Mouse (Mus musculus): Measurements from ENCODE around the gene Pm20d2. TPM values are rescaled to one million over a fixed set of nuclear protein-coding genes. Genes with fewer than 3 reads are reported as not detected.

The Pm20d2 gene
- polyA plus RNA-seq (2012; fragmentation: generic; extraction: Trizol), result under 1 TPM; 0.07 to 0.20 TPM

DNA sequence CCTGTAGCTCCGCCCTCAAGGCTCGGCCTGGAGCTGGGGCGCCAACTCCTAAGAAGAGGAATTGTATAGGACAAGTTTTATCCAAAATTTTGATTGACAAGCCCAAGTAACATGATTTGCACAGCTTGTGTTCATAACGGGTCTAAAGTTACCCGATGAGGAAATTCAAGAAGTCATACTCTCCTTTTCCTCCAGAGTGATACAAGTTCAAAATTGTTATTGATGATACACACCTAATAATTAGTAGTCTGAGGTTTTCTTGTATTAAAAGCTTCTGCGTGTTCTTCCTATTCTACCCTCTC lies at the start of gene Pm20d2:
Gene Pm20d2 (minus strand): TSS at position 3 of the 302 bp plus-strand sequence.

DNA sequence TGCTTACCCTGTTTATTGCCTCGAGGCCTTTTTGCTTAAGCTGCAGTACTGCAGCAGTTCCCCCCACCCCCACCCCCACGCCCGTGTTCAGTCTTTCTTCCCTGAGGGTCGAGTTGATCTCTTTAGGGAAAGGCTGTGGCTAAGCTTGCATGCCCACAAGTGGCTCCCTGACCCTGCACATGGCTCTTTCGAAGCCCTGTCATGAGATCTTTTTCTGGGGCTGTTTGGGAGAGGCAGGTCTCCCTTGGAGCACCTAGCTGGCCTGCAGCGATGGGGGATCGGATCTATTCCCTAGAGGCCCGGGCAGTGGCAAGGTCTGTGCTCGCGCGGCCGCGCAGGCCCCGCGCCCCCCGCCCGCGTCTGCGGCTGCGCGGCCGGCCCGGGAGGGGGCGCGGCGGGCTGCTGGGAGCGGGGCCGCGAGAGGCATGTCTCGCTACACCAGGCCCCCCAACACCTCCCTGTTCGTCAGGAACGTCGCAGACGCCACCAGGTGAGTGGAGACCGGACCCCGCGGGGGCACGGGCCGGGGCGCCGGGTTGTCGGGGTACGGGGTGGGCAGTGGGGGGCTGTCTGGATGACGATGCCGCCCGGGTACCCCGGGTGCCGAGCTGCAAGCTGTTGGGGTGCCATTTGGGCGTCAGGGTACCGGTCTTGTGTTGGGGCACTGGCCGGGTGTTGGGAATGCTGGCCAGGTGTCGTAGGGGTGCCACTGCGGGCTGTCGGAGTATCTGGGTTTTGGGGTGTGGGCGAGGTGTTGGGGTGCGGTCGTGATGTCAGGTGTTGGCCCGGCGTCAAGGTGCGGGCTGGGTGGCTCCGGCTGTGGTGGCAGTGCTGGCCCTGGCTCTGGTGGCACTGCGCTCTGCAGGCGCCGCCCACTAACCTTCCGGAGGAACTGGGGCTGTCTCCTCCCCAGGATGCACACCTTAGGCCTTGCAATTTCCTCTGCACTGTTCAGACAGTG lies 19.6 kb upstream of the Pm20d2 start, which contains the start of gene Srsf12:
Gene Srsf12 (plus strand): TSS at position 111 of the 961 bp plus-strand sequence.

GRCm38 (mm10) chr4:33132221-33132620 lies 57.3 kb downstream of the Pm20d2 start, which contains the start of gene Gabrr1:
TSS of gene Gabrr1 (plus strand) at chr4:33132521.

Other genes with a start within 250 kb of the Pm20d2 start
- 1 to 10 TPM in 1 of 2 experiments, under 1 TPM in 1; 0.14 to 1.3 TPM for gene Ankrd6, start 238.9 kb downstream of the Pm20d2 start, polyA plus RNA-seq (2012; fragmentation: generic; extraction: Trizol)
- gene Rragd, start 206.7 kb downstream of the Pm20d2 start, polyA plus RNA-seq (2012; fragmentation: generic; extraction: Trizol), result under 1 TPM; 0.18 to 0.27 TPM
- gene Ube2j1, start 158.3 kb downstream of the Pm20d2 start, polyA plus RNA-seq (2012; fragmentation: generic; extraction: Trizol), result 10 to 100 TPM; 25.5 to 29.1 TPM
- gene Gabrr2, start 126.7 kb downstream of the Pm20d2 start, polyA plus RNA-seq (2012; fragmentation: generic; extraction: Trizol), result under 1 TPM; 0.05 to 0.20 TPM
- not detected for gene Gabrr1, start 57.2 kb downstream of the Pm20d2 start, polyA plus RNA-seq (2012; fragmentation: generic; extraction: Trizol)
- gene Srsf12, start 19.3 kb upstream of the Pm20d2 start, polyA plus RNA-seq (2012; fragmentation: generic; extraction: Trizol), result not detected
- 100 to 1,000 TPM in 1 of 2 experiments, 10 to 100 TPM in 1; 12.8 to 114 TPM for gene Pnrc1, start 100.4 kb upstream of the Pm20d2 start, polyA plus RNA-seq (2012; fragmentation: generic; extraction: Trizol)
- gene Rngtt, start 120.6 kb upstream of the Pm20d2 start, polyA plus RNA-seq (2012; fragmentation: generic; extraction: Trizol), result 1 to 10 TPM in 1 of 2 experiments, under 1 TPM in 1; 0.39 to 2.4 TPM

Data from C3H10T1/2 (cell line).